Mouse (Mus musculus) lung, adult 2 months (tissue): ENCODE results near the gene Alpk1. TPM values are rescaled to one million over a fixed set of nuclear protein-coding genes. Genes with fewer than 3 reads are reported as not detected.

Source experiments
- DNase-seq: peaks from one replicate; pipeline ENCODE4 v3.0.0; 2022
- H3K4me1 ChIP-seq: fragments of 200-500 bp; 2 replicates; pipeline ENCODE4 v1.6.1; 2011; ENCODE audit warnings: low read length; ENCODE audit not compliant: control insufficient read depth, insufficient read depth
- H3K4me3 ChIP-seq: fragments of 200-500 bp; replicated peaks from 2 replicates; pipeline ENCODE3; 2011; ENCODE audit warnings: low read depth, mild to moderate bottlenecking, control low read depth, low read length; ENCODE audit errors: extremely low read depth
- CTCF ChIP-seq: fragments of 200-500 bp; IDR thresholded peaks from 2 replicates; pipeline ENCODE4 v1.5.1; 2011; ENCODE audit warnings: mild to moderate bottlenecking, low read length, control low read depth; ENCODE audit not compliant: insufficient read depth
- POLR2A ChIP-seq: fragments of 200-500 bp; IDR thresholded peaks from 2 replicates; pipeline ENCODE4 v1.6.1; 2011; ENCODE audit warnings: low read depth, mild to moderate bottlenecking, control low read depth, low read length, borderline replicate concordance; ENCODE audit errors: extremely low read depth
- WGBS: fragments of 180-500 bp; shearing (Covaris S2); methylation state at CpG from one replicate; pipeline ENCODE4 v1.1.7; 2018; 5-methylcytosine and 5-hydroxymethylcytosine counted together
- polyA plus RNA-seq: library from polyadenylated mRNA; depleted of rRNA; stranded (reverse); fragments of >200 nt; gene quantifications from 2 replicates; pipeline ENCODE4 v1.2.3, GENCODE M21; 2012

Alpk1 gene
- polyA plus RNA-seq, 1 experiment, result 3.2 TPM

DNA sequence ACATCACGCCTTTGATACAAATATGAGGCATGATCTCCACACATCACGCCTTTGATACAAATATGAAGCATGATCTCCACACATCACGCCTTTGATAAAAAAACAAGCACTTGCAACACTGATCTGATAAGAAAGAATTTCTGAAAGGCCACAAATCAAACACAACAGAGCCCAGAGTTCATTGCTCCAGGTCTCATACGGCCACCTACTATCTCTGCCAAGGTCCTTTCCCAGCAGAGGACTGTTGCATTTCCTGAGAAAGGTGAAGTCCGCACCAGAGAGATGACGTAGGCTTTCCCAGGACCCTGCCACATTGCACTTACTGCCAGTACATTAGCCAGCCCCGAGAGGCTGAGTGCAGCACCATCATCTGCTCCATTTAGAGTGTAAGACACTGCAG is 28.8 kb upstream of the Alpk1 start:
- DNase-seq, result no peak
- TF ChIP-seq POLR2A, result no peak
- TF ChIP-seq CTCF, result no peak
- 83% methylated on average over 7 of the region's 7 CpGs for WGBS
- Histone ChIP-seq H3K4me3 (no peak overlapping the region), H3K4me1 (no peaks in the 10 kb centered on the region)

DNA sequence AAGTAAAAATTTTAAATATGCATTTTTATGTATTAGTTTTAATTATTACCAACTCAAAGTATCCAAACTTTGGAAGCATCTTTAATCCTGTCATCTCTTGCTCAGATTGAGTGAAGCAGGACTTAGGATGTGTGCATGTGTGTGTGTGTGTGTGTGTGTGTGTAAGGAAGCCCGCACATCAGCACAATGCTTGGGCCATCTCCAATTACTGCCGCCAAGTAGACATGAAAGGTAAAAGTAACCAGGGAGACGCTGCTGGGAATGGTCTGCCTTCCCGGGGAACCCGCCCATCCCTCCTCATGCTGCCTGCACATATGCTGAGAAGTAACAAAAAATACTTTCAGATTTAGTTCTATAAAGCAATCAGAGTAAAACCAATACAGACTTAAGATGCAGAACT is 27.5 kb upstream of the Alpk1 start:
- Histone ChIP-seq H3K4me1 (no peaks in the 10 kb centered on the region), H3K4me3 (no peak overlapping the region)
- WGBS, result 80% methylated on average over 5 of the region's 5 CpGs
- DNase-seq, result no peak
- no peak for TF ChIP-seq CTCF
- no peak for TF ChIP-seq POLR2A

DNA sequence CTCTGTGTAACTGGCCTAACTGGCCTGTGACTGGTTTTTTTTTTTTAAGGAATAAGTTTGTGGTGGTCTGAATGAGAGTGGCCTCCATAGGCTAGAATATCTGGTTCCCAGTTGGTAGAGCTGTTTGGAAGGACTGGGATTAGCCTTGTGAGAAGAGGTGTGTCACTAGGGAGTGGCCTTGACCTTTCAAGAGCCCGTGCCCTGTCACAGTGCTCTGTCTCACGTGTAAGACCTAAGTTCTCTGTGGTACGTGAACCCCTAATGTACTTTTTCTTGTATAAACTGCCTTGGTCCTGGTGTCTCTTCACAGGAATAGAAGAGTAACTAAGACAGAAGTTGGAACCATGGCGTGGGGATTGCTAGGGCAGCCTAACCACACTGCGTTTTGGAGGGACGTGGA is 25.7 kb upstream of the Alpk1 start:
- Histone ChIP-seq H3K4me3 (no peak overlapping the region), H3K4me1 (no peaks in the 10 kb centered on the region)
- DNase-seq, result no peak
- TF ChIP-seq POLR2A (no peak), CTCF (no peak)
- 92% methylated on average over 6 of the region's 6 CpGs for WGBS

DNA sequence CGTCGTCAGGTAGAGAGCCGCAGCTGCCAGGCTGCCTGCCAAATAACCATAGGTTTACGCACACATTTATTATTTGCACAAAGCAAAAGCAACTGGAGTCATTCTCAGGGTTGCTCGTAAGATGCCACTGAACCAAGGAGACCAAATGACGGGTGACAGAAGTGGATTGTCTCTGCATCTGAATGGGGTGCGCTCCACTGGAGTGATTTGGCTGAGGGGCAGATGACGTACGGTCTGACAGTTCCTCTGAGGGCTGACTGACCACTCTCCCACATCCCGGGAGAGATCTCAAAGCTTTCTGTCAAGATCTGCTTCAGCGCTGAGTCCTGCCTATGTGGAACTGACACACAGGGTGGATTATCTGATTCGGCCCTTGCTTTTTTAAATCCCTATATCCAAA is 24.7 kb upstream of the Alpk1 start:
- Histone ChIP-seq H3K4me3 (no peak overlapping the region), H3K4me1 (no peaks in the 10 kb centered on the region)
- TF ChIP-seq POLR2A, result no peak
- WGBS, result 85% methylated on average over 12 of the region's 12 CpGs
- DNase-seq, result no peak

DNA sequence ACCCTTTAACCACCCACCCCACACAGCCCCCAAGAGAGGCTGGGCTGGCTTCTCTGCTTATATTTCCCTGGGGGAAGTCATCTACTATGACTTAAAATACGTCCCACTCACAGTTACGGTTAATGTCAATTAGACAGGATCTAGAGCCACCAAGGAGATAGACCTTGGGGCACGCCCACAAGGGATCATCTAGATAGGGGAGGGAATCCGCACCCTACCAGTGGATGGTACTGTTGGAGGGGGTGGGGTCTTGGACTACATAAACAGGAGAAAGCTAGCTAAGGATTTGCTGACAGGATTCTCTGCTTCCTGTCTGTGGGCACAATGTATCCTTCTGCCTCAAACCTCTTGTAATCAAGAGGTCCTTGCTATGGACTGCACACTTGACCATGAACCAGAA is 24.1 kb upstream of the Alpk1 start:
- DNase-seq, result no peak
- TF ChIP-seq POLR2A (no peak), CTCF (no peak)
- whole genome bisulfite sequencing, result 87% methylated on average over 4 of the region's 4 CpGs
- H3K4me1 ChIP-seq, result no peaks in the 10 kb centered on the region
- H3K4me3 ChIP-seq, result no peak overlapping the region

DNA sequence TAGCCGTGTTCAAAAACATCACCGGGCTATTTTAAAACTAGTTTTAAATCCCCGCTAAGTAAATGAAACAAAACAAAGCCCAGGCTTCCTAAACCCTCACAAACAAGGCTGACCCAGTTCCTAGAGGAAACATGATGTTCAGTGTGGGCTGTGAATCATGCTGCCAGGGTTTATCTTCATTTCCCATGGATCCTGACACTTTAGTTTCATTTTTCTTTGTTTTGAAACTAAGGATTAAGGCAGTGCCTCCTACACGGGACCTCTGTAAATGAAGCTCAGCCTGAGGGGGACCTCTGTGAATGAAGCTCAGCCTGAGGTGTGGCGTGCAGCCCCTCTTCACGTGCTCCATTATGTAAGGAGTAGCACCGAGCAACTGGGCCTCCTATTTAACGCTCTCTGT is 22.5 kb upstream of the Alpk1 start:
- peak overlapping the region; percentile 24 for H3K4me3 ChIP-seq
- no peaks in the 10 kb centered on the region for H3K4me1 ChIP-seq
- 38% methylated on average over 8 of the region's 8 CpGs for WGBS
- DNase-seq, result no peak
- no peak for TF ChIP-seq CTCF

DNA sequence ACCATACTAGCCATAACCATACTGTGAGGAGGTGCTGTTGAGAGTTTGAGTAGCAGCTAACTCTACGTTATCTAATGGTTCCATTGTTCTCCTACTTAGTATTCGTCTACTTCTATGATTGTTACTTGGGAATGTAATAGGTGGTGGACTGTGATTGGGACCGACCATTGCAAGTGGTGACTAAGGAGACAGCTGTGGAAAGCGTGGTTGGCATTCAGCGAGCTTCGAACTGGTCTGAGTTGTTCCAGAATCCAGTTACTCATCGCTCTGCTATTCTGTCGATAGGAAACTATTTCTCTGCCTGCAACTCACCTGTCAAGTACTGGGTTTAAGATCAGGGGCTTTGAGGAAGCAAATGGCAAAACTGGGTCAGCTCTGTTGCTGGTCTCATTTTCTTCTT is 20.8 kb upstream of the Alpk1 start:
- no peak for DNase-seq
- TF ChIP-seq CTCF (no peak), POLR2A (no peak)
- Histone ChIP-seq H3K4me3 (no peak overlapping the region), H3K4me1 (no peaks in the 10 kb centered on the region)
- WGBS, result 88% methylated on average over 8 of the region's 8 CpGs

DNA sequence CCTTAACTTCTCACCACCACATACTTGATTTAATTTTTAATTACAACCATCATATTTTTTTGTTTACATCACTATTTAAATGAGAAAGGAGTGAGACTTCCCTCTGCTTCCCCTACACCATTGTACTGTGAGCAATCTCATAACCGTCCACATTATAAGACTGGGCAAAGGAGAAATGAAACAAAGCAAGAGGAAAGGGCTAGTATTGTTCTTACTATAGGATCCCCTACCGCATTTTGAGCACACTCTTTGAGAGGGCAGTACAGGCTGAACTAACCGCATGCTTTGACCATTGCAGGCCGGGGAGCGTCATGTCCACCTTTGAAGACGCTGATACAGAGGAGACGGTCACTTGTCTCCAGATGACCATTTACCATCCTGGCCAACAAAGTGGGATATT is 15.9 kb upstream of the Alpk1 start:
- no peak for TF ChIP-seq CTCF
- TF ChIP-seq POLR2A, result no peak
- DNase-seq, result no peak
- no peaks in the 10 kb centered on the region for H3K4me1 ChIP-seq
- no peak overlapping the region for H3K4me3 ChIP-seq
- WGBS, result 94% methylated on average over 7 of the region's 7 CpGs

DNA sequence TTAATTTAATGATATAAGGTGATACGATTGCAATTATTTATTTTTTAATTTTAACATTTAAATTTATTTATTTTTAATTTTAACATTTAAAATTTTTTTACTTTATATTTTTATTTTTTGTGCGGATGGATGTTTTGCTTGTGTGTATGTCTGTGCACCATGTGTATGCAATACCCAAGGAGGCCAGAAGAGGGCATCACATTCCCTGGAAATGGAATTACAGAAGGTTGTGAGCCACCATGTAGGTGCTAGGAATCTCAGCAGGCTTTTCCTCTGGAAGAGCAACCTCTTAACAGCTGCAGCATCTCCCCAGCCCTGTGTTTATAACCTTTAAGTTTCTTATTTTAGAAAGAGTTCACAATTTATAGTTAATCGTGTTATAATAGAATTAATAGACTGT is 15.4 kb upstream of the Alpk1 start:
- H3K4me1 ChIP-seq, result no peaks in the 10 kb centered on the region
- no peak for DNase-seq
- 97% methylated on average over 3 of the region's 3 CpGs for WGBS
- TF ChIP-seq CTCF (no peak), POLR2A (no peak)
- H3K4me3 ChIP-seq, result no peak overlapping the region

DNA sequence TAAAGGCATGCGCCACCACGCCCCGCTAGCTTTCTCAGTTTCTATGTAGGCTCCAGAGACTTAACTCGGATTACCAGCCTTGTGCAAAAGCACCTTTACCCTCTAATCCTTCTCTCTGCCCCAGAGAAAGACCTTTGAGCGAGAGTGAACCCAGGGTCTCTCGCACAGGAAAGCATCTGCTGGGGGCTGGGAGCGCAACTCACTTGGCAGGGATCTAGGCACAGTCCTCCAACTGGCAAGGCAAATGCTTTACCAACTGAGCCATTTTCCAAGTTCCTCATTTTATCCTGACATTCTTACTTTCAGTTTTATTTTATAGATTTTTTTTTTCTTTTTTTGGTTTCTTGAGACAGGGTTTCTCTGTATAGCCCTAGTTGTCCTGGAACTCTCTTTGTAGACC is 12.7 kb upstream of the Alpk1 start:
- Histone ChIP-seq H3K4me1 (no peaks in the 10 kb centered on the region), H3K4me3 (no peak overlapping the region)
- 83% methylated on average over 7 of the region's 7 CpGs for WGBS
- no peak for DNase-seq
- TF ChIP-seq CTCF (no peak), POLR2A (no peak)
